Mouse (Mus musculus) forebrain, embryonic 14.5 days (tissue): ENCODE measurements at regions not wholly inside any gene's neighbourhood (a gene's known extent, or its start where the extent isn't known, plus 50 kb on each side); places are given as distances from the start of the nearest gene placed in this dataset.
"Not testable (repeated sequence)": the region's sequence is repeated elsewhere in the genome, so short reads cannot be mapped to it uniquely, and the experiment has no call there.

Experiments
- ATAC-seq: fragments of 200-750 bp; cut with Nextera tagmentation; 2 replicates; pipeline ENCODE4 v1.8.0; 2017; ENCODE audit warnings: mild to moderate bottlenecking, moderate library complexity
- DNase-seq: peaks from one replicate; pipeline ENCODE4 v3.0.0-alpha.2; 2015; ENCODE audit warnings: low spot score
- H3K27ac ChIP-seq: fragments of 300-500 bp; sonication (generic); 2 replicates; pipeline ENCODE4 v1.5.1; 2014; ENCODE audit warnings: low read depth, mild to moderate bottlenecking, control low read depth, low read length, moderate library complexity
- H3K27me3 ChIP-seq: fragments of 300-500 bp; sonication (generic); replicated peaks from 2 replicates; pipeline ENCODE4 v1.6.1; 2014; ENCODE audit warnings: low read length, control low read depth, mixed read lengths; ENCODE audit not compliant: control insufficient read depth, insufficient read depth
- H3K36me3 ChIP-seq: fragments of 300-500 bp; sonication (generic); 2 replicates; pipeline ENCODE4 v1.6.1; 2014; ENCODE audit warnings: low read length, control low read depth; ENCODE audit not compliant: control insufficient read depth, insufficient read depth
- H3K4me1 ChIP-seq: fragments of 300-500 bp; sonication (generic); 2 replicates; pipeline ENCODE4 v1.6.1; 2014; ENCODE audit warnings: antibody characterized with exemption, low read length, control low read depth; ENCODE audit not compliant: control insufficient read depth, insufficient read depth
- H3K4me2 ChIP-seq: fragments of 300-500 bp; sonication (generic); 2 replicates; pipeline ENCODE4 v1.6.1; 2014; ENCODE audit warnings: mild to moderate bottlenecking, control low read depth, low read length
- H3K4me3 ChIP-seq: fragments of 300-500 bp; sonication (generic); 2 replicates; pipeline ENCODE4 v1.5.1; 2014; ENCODE audit warnings: low read depth, low read length, control low read depth
- H3K9ac ChIP-seq: fragments of 300-500 bp; sonication (generic); 2 replicates; pipeline ENCODE4 v1.6.1; 2014; ENCODE audit warnings: mild to moderate bottlenecking, low read length, control low read depth, moderate library complexity
- H3K9me3 ChIP-seq: fragments of 300-500 bp; sonication (generic); replicated peaks from 2 replicates; pipeline ENCODE4 v1.6.1; 2016; ENCODE audit warnings: low read length, control low read depth, mixed read lengths; ENCODE audit not compliant: control insufficient read depth
- WGBS: fragments of 180-500 bp; shearing (Covaris S2); extraction: QIAGEN DNeasy Blood & Tissue Kit; methylation state at CpG from one replicate; pipeline ENCODE4 v1.1.7; 2014; 5-methylcytosine and 5-hydroxymethylcytosine counted together

GRCm38 (mm10) chr4:8084954-8085639 lies 153.7 kb downstream of the Car8 start:
- no peak overlapping the region for H3K9ac ChIP-seq
- H3K4me1 ChIP-seq, result 0 out of 2 replicates have a peak, but pooled peaks cover 2% of the 10 kb centered on the region
- no peaks in the 10 kb centered on the region for H3K36me3 ChIP-seq
- ATAC-seq (peak; percentile 82), DNase-seq (peak; percentile 85)
- no peaks in the 10 kb centered on the region for H3K27me3 ChIP-seq
- H3K4me3 ChIP-seq, result no peak overlapping the region
- H3K4me2 ChIP-seq, result no peak overlapping the region
- no peaks in the 10 kb centered on the region for H3K9me3 ChIP-seq
- H3K27ac ChIP-seq, result no peak overlapping the region
- 24% methylated on average over 16 of the region's 16 CpGs for WGBS

GRCm38 (mm10) chr4:8079349-8079748 lies 159.5 kb downstream of the Car8 start:
- 65% methylated on average over 4 of the region's 4 CpGs for WGBS
- Histone ChIP-seq H3K9ac (no peak overlapping the region), H3K4me3 (no peak overlapping the region), H3K27me3 (no peaks in the 10 kb centered on the region), H3K36me3 (no peaks in the 10 kb centered on the region), H3K4me1 (no peaks in the 10 kb centered on the region), H3K27ac (no peak overlapping the region), H3K4me2 (no peak overlapping the region), H3K9me3 (no peaks in the 10 kb centered on the region)
- DNase-seq, result no peak
- no peak for ATAC-seq

- Histone ChIP-seq H3K27me3 (no peaks in the 10 kb centered on the region), H3K4me1 (no peaks in the 10 kb centered on the region), H3K36me3 (no peaks in the 10 kb centered on the region), H3K27ac (no peak overlapping the region), H3K9ac (no peak overlapping the region), H3K4me2 (no peak overlapping the region), H3K4me3 (no peak overlapping the region), H3K9me3 (no peaks in the 10 kb centered on the region)
- ATAC-seq (no peak), DNase-seq (no peak)
- 86% methylated on average over 6 of the region's 6 CpGs for WGBS
These were observed 165.8 kb downstream of the Car8 start for GRCm38 (mm10) chr4:8072989-8073573.

DNA sequence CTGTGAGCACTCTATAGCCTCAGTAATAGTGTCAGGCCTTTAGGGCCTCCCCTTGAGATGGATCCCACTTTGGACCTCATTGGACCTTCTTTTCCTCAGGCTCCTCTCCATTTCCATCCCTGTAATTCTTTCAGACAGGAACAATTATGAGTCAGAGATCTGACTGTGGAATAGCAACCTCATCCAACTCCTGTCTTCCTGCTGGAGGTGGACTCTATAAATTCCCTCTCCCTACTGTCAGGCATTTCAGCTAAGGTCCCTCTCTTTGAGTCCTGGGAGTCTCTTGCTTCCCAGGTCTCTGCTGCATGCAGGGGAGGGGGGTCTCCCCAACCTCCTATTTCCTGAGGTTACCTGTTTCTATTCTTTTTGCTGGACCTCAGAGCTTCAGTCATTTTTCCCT lies 168.1 kb downstream of the Car8 start:
- H3K27ac ChIP-seq, H3K36me3 ChIP-seq, H3K4me3 ChIP-seq, H3K4me2 ChIP-seq, DNase-seq, H3K4me1 ChIP-seq, ATAC-seq, H3K9ac ChIP-seq, H3K27me3 ChIP-seq, H3K9me3 ChIP-seq: not testable (repeated sequence)

DNA sequence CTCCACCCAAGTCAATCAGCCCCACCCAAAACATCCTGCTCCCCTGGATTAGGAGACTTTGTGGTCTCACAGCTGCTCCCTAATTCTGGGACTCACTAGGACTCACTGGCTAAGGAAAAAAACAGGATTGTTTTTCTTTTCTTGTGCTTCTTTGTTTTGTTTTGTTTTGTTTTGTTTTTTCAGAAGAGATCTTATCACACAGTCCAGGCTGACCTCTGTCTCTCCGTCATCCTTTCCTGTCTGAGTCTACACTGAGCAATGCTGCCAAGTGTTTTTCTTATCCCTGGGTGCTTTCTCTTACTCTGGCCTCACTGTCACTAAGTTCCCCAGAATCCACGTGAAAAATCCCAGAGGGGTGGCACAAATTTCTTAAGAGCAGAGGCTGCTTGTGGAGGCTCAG lies 170.8 kb downstream of the Car8 start:
- WGBS, result 52% methylated on average over 2 of the region's 2 CpGs
- Histone ChIP-seq H3K27me3 (no peaks in the 10 kb centered on the region), H3K36me3 (no peaks in the 10 kb centered on the region), H3K4me1 (no peaks in the 10 kb centered on the region), H3K27ac (no peak overlapping the region), H3K4me2 (no peak overlapping the region), H3K4me3 (no peak overlapping the region), H3K9ac (no peak overlapping the region), H3K9me3 (no peaks in the 10 kb centered on the region)
- ATAC-seq (no peak), DNase-seq (no peak)

DNA sequence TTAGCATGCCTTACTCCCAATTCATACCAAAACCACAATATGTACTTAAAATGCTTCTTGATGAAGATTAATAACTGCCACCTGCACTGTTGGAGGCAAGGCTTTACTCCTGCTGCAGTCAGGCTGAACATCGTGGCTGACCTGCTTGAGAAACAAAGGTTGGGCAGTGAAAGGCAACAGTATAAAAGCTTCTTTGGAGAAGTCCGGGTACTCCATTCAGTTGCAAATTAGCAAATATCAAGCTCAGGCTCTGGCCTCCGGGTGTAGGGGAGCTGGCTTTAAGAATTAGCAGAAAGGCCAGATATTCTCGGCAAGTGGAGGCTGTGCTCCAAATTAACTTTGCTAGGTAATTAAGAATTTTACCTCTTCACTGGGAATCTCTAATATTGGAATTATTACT lies 197.1 kb downstream of the Car8 start:
- H3K4me1 ChIP-seq, result no peaks in the 10 kb centered on the region
- H3K4me3 ChIP-seq, result no peak overlapping the region
- 9% methylated on average over 4 of the region's 4 CpGs for WGBS
- no peaks in the 10 kb centered on the region for H3K27me3 ChIP-seq
- DNase-seq (no peak), ATAC-seq (no peak)
- no peak overlapping the region for H3K9ac ChIP-seq
- H3K27ac ChIP-seq, result no peak overlapping the region
- H3K9me3 ChIP-seq, result no peaks in the 10 kb centered on the region; the same call in 1 of the 2 replicates
- H3K4me2 ChIP-seq, result no peak overlapping the region
- no peaks in the 10 kb centered on the region for H3K36me3 ChIP-seq

- Histone ChIP-seq H3K27ac (no peak overlapping the region), H3K4me3 (no peak overlapping the region), H3K9ac (no peak overlapping the region), H3K36me3 (no peaks in the 10 kb centered on the region), H3K27me3 (no peaks in the 10 kb centered on the region), H3K9me3 (no peaks in the 10 kb centered on the region; the same call in 1 of the 2 replicates), H3K4me1 (no peaks in the 10 kb centered on the region), H3K4me2 (no peak overlapping the region)
- DNase-seq, result no peak
- ATAC-seq, result no peak
- 92% methylated on average over 1 of the region's 1 CpGs for WGBS
These were observed 201.0 kb downstream of the Car8 start for GRCm38 (mm10) chr4:8037863-8038262.

- not testable (repeated sequence) for H3K36me3 ChIP-seq, ATAC-seq, DNase-seq, H3K4me1 ChIP-seq, H3K4me3 ChIP-seq, H3K9me3 ChIP-seq, H3K27ac ChIP-seq, H3K9ac ChIP-seq, H3K27me3 ChIP-seq, H3K4me2 ChIP-seq
- 84% methylated on average over 1 of the region's 1 CpGs for WGBS
These were observed 205.4 kb downstream of the Car8 start for GRCm38 (mm10) chr4:8033402-8033801.

GRCm38 (mm10) chr4:8005155-8005554 lies 233.7 kb downstream of the Car8 start:
- Histone ChIP-seq H3K4me3 (no peak overlapping the region), H3K9ac (no peak overlapping the region), H3K27me3 (no peaks in the 10 kb centered on the region), H3K27ac (no peak overlapping the region), H3K4me2 (no peak overlapping the region), H3K9me3 (0 out of 2 replicates have a peak, but pooled peaks cover 6% of the 10 kb centered on the region), H3K36me3 (no peaks in the 10 kb centered on the region), H3K4me1 (no peaks in the 10 kb centered on the region)
- DNase-seq (peak; percentile 81), ATAC-seq (peak; percentile 76)
- WGBS, result 13% methylated on average over 1 of the region's 1 CpGs
